22 mouse cellular contexts compared by ENCODE assay signal in the genomic region with DNA sequence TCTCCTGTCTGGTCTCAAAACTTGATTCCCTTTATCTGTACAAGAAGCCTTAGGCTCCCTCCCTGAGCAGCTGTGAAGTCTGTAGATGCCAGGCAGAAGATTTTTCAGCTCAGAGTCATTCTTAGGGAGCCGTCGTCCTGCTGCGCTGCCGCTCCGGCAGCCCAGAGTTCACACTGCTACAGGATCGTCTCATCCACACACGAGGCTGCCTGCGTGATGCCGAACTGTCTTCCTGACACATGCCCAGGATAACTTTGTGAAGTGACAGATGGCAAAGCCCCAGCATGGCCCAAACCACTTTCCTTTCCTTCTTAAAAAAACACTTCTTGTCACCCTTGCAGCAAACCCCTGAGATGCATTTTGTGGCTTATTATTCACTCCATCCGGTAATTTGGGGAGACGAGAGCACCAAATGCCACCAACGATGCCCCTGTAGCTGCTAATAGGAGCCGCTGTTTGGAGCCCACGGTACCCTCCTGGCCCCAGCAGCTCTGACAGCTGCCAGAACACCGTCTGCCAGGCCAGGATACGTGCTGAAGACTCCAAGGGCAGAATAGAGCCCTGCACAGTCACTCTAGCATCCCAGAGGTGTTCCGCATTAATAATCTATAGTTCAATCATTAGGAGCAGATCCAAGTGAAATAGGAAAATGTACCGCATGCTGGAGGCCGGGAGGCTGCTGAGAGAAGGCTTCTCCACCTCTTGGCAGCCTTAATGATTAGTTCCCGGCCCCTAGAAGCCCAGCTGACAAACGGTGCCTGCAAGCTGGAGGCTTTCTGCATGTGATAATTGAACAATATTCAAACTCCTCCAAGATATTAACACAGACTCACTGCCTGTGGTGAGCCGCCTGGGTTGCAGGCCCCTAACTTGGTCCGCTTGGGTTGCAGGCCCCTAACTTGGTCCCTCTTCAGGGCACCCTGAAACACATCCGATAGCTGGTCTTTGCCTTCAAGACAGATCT. TPM values are rescaled to one million over a fixed set of nuclear protein-coding genes. Genes with fewer than 3 reads are reported as not detected.
A peak's percentile ranks its signal among the peaks of the same experiment; 100 is the strongest.
DNase-seq lines count a peak whose midpoint lies in the region; ATAC-seq and TF ChIP-seq lines count a peak whose summit lies in the region.
"Had no signal": no experiment of that assay in that cellular context is flagged by ENCODE, and none has a peak within 500 bp of the region (broad histone marks: within the 10 kb centered on the region; RNA-seq: fewer than 3 reads in every experiment).

No protein-coding gene starts in this region.

- no peaks in the 10 kb centered on the region for H3K36me3 ChIP-seq in hindbrain, embryonic 10.5 days
- no peaks in the 10 kb centered on the region for H3K36me3 ChIP-seq in hindbrain, embryonic 11.5 days (ENCODE audit: control insufficient read depth, insufficient read depth, low read length)
- no peaks in the 10 kb centered on the region for H3K36me3 ChIP-seq in forebrain, embryonic 15.5 days
- H3K36me3 ChIP-seq in hindbrain, embryonic 16.5 days (ENCODE audit: control insufficient read depth, insufficient read depth, low read length), result no peaks in the 10 kb centered on the region
- H3K36me3 ChIP-seq: heart, embryonic 12.5 days; neural tube, embryonic 12.5 days had no signal

- no peak overlapping the region for H3K4me3 ChIP-seq in hindbrain, embryonic 10.5 days
- H3K4me3 ChIP-seq in hindbrain, embryonic 11.5 days (ENCODE audit: low read depth, low read length), result no peak overlapping the region
- H3K4me3 ChIP-seq in forebrain, embryonic 15.5 days, result no peak overlapping the region
- H3K4me3 ChIP-seq in hindbrain, embryonic 16.5 days (ENCODE audit: low read length), result no peak overlapping the region
- H3K4me3 ChIP-seq: heart, embryonic 12.5 days; neural tube, embryonic 12.5 days had no signal

- 84% methylated on average over 24 of the region's 24 CpGs for WGBS in hindbrain, embryonic 10.5 days
- WGBS in hindbrain, embryonic 11.5 days, result 74% methylated on average over 24 of the region's 24 CpGs
- WGBS in forebrain, embryonic 15.5 days, result 43% methylated on average over 24 of the region's 24 CpGs
- WGBS in hindbrain, embryonic 16.5 days, result 49% methylated on average over 24 of the region's 24 CpGs

- no peak for ATAC-seq in hindbrain, embryonic 11.5 days (ENCODE audit: low FRiP score)
- ATAC-seq in forebrain, embryonic 15.5 days (replicated peaks), result peak; percentile 60
- ATAC-seq in hindbrain, embryonic 16.5 days, result peak; percentile 85
- ATAC-seq: intestine, postnatal 0 days had no signal

- intact Hi-C loops in heart, postnatal 25 days (cut with DNase I), result no loop called here

- no peaks in the 10 kb centered on the region for H3K9me3 ChIP-seq in hindbrain, embryonic 10.5 days
- H3K9me3 ChIP-seq in hindbrain, embryonic 11.5 days (ENCODE audit: control insufficient read depth, low read length), result no peaks in the 10 kb centered on the region
- no peaks in the 10 kb centered on the region for H3K9me3 ChIP-seq in forebrain, embryonic 15.5 days
- no peaks in the 10 kb centered on the region for H3K9me3 ChIP-seq in hindbrain, embryonic 16.5 days (ENCODE audit: control insufficient read depth, low read length)
- H3K9me3 ChIP-seq: heart, embryonic 12.5 days; neural tube, embryonic 12.5 days had no signal

- DNase-seq in hindbrain, embryonic 10.5 days (ENCODE audit: low spot score), result no peak
- DNase-seq in hindbrain, embryonic 11.5 days (ENCODE audit: low spot score), result no peak
- DNase-seq in brain, embryonic 14.5 days (ENCODE audit: low read depth), result peak; percentile 79
- no peak for DNase-seq in kidney, postnatal 14 days
- no peak for DNase-seq in adrenal gland, adult 18-20 months (ENCODE audit: low spot score in 2 of 2)
- no peak for DNase-seq in heart, postnatal 25 days (ENCODE audit: low spot score)
- DNase-seq: B cell, adult 2 months; cerebellum, adult 8-10 months; embryo, embryonic 11 days; heart, postnatal 14 days; liver; lung, postnatal 10 days; right cerebral cortex, postnatal 14 days; thymus, postnatal 36 days had no signal

- no peak for TF ChIP-seq CTCF in brain, embryonic 14.5 days (IDR thresholded peaks at IDR 0.05; ENCODE audit: borderline replicate concordance, extremely low read depth, insufficient read depth, insufficient read length)

- peak overlapping the region; percentile 56; the same call in 1 of the 2 replicates for H3K27ac ChIP-seq in hindbrain, embryonic 10.5 days
- H3K27ac ChIP-seq in hindbrain, embryonic 11.5 days (ENCODE audit: low read depth, low read length), result no peak overlapping the region
- H3K27ac ChIP-seq in forebrain, embryonic 15.5 days (replicated peaks), result peak overlapping the region; percentile 32
- H3K27ac ChIP-seq in hindbrain, embryonic 16.5 days (ENCODE audit: low read depth, low read length), result no peak overlapping the region; the same call in 1 of the 2 replicates
- H3K27ac ChIP-seq: neural tube, embryonic 12.5 days had no signal

- no peak overlapping the region for H3K4me2 ChIP-seq in hindbrain, embryonic 11.5 days (replicated peaks; ENCODE audit: low read depth, low read length)
- 0 out of 2 replicates have a peak overlapping the region, but pooled peaks have one; percentile 1 for H3K4me2 ChIP-seq in forebrain, embryonic 15.5 days (replicated peaks)
- no peak overlapping the region for H3K4me2 ChIP-seq in hindbrain, embryonic 16.5 days (ENCODE audit: low read length)
- H3K4me2 ChIP-seq: heart, embryonic 12.5 days; neural tube, embryonic 12.5 days had no signal

- H3K27me3 ChIP-seq in hindbrain, embryonic 10.5 days (ENCODE audit: insufficient read depth, poor library complexity, severe bottlenecking), result peaks cover 12% of the 10 kb centered on the region
- no peaks in the 10 kb centered on the region for H3K27me3 ChIP-seq in hindbrain, embryonic 11.5 days (ENCODE audit: control insufficient read depth, insufficient read depth, low read length)
- no peaks in the 10 kb centered on the region for H3K27me3 ChIP-seq in forebrain, embryonic 15.5 days
- no peaks in the 10 kb centered on the region for H3K27me3 ChIP-seq in hindbrain, embryonic 16.5 days (replicated peaks; ENCODE audit: control insufficient read depth, insufficient read depth, low read length)
- H3K27me3 ChIP-seq: neural tube, embryonic 12.5 days had no signal

- no peak overlapping the region for H3K9ac ChIP-seq in hindbrain, embryonic 11.5 days (ENCODE audit: low read depth, low read length)
- no peak overlapping the region for H3K9ac ChIP-seq in forebrain, embryonic 15.5 days (replicated peaks)
- H3K9ac ChIP-seq in hindbrain, embryonic 16.5 days (ENCODE audit: low read depth, low read length), result no peak overlapping the region
- H3K9ac ChIP-seq: heart, embryonic 12.5 days; neural tube, embryonic 12.5 days had no signal

- H3K4me1 ChIP-seq in hindbrain, embryonic 10.5 days (replicated peaks), result peaks cover 35% of the 10 kb centered on the region
- no peaks in the 10 kb centered on the region for H3K4me1 ChIP-seq in hindbrain, embryonic 11.5 days (replicated peaks; ENCODE audit: control insufficient read depth, insufficient read depth, low read length)
- H3K4me1 ChIP-seq in forebrain, embryonic 15.5 days, result peaks cover 20% of the 10 kb centered on the region
- peaks cover 10% of the 10 kb centered on the region for H3K4me1 ChIP-seq in hindbrain, embryonic 16.5 days (ENCODE audit: control insufficient read depth, insufficient read depth, low read depth, low read length)
- H3K4me1 ChIP-seq: heart, embryonic 12.5 days; neural tube, embryonic 12.5 days had no signal

- TF ChIP-seq POLR2A in brain, embryonic 14.5 days (IDR thresholded peaks at IDR 0.05; ENCODE audit: borderline replicate concordance, extremely low read depth, insufficient read depth, insufficient read length, poor library complexity, severe bottlenecking), result no peak

RNA-seq across cellular contexts. Expression of gene Insm1, which starts 37.6 kb away (rescaled TPM):
- 4.9 and 7.3 TPM in 2 replicates for polyA plus RNA-seq in hindbrain, embryonic 10.5 days (2016; fragmentation: Nextera tagmentation; extraction: Ambion mirVana)
- 11.9 and 12.3 TPM in 2 replicates for polyA plus RNA-seq in hindbrain, embryonic 11.5 days (2014; fragmentation: Nextera tagmentation; extraction: Ambion mirVana)
- polyA plus RNA-seq in brain, embryonic 14.5 days (2012; rRNA removed), result 51.1 and 74.2 TPM in 2 replicates
- 13.5 and 15.6 TPM in 2 replicates for polyA plus RNA-seq in forebrain, embryonic 15.5 days (2015; fragmentation: Nextera tagmentation; extraction: Ambion mirVana)
- polyA plus RNA-seq in hindbrain, embryonic 16.5 days (2015; fragmentation: Nextera tagmentation; extraction: Ambion mirVana), result 1.9 and 2.3 TPM in 2 replicates
- total RNA-seq in adrenal gland, adult 18-20 months (2021), result 1 to 10 TPM; 5.6 to 7.0 TPM
- total RNA-seq in heart, postnatal 25 days (2021), result not detected
- total RNA-seq: megakaryocyte progenitor cell, adult 5-6 weeks had no signal
- polyA plus RNA-seq: heart, embryonic 12.5 days; kidney, embryonic 16.5 days; liver, embryonic 16.5 days had no signal

Comparison
In these comparisons a context has a peak if more than half of its experiments do, and no peak if none do; other contexts are left out.
1. H3K27ac ChIP-seq: peak in hindbrain, embryonic 10.5 days (single experiment) and forebrain, embryonic 15.5 days (single experiment); none in hindbrain, embryonic 11.5 days (single experiment) and hindbrain, embryonic 16.5 days (single experiment).